Mouse (Mus musculus) limb, embryonic 11.5 days (tissue): ENCODE measurements around the gene Mylk. TPM values are rescaled to one million over a fixed set of nuclear protein-coding genes. Genes with fewer than 3 reads are reported as not detected.

ENCODE experiments used
- ATAC-seq: fragments of 200-750 bp; cut with Nextera tagmentation; 2 replicates; pipeline ENCODE4 v1.8.0; 2017; ENCODE audit warnings: low read depth; ENCODE audit not compliant: insufficient number of reproducible peaks, low FRiP score, low TSS enrichment
- DNase-seq: peaks from one replicate; pipeline ENCODE4 v3.0.0-alpha.2; 2015; ENCODE audit warnings: low spot score
- H3K27ac ChIP-seq: fragments of 300-500 bp; sonication (generic); replicated peaks from 2 replicates; pipeline ENCODE4 v1.5.1; 2014; ENCODE audit warnings: low read depth, mild to moderate bottlenecking, low read length
- H3K27me3 ChIP-seq: fragments of 300-500 bp; sonication (generic); 2 replicates; pipeline ENCODE4 v1.6.1; 2014; ENCODE audit warnings: mild to moderate bottlenecking, low read length, mixed read lengths; ENCODE audit not compliant: control insufficient read depth, insufficient read depth
- H3K36me3 ChIP-seq: fragments of 300-500 bp; sonication (generic); 2 replicates; pipeline ENCODE4 v1.6.1; 2014; ENCODE audit warnings: mild to moderate bottlenecking, low read length, moderate library complexity, mixed read lengths; ENCODE audit not compliant: control insufficient read depth, insufficient read depth
- H3K4me1 ChIP-seq: fragments of 300-500 bp; sonication (generic); 2 replicates; pipeline ENCODE4 v1.6.1; 2014; ENCODE audit warnings: low read length, mixed read lengths; ENCODE audit not compliant: control insufficient read depth, insufficient read depth
- H3K4me2 ChIP-seq: fragments of 300-500 bp; sonication (generic); 2 replicates; pipeline ENCODE4 v1.6.1; 2014; ENCODE audit warnings: low read depth, mild to moderate bottlenecking, moderate library complexity; ENCODE audit not compliant: severe bottlenecking
- H3K4me3 ChIP-seq: fragments of 300-500 bp; sonication (generic); 2 replicates; pipeline ENCODE4 v1.5.1; 2014; ENCODE audit warnings: low read depth, low read length
- H3K9ac ChIP-seq: fragments of 300-500 bp; sonication (generic); 2 replicates; pipeline ENCODE4 v1.6.1; 2014; ENCODE audit warnings: mild to moderate bottlenecking, low read length
- H3K9me3 ChIP-seq: fragments of 300-500 bp; sonication (generic); 2 replicates; pipeline ENCODE4 v1.6.1; 2016; ENCODE audit warnings: low read length; ENCODE audit not compliant: control insufficient read depth
- WGBS: fragments of 180-500 bp; shearing (Covaris S2); extraction: QIAGEN DNeasy Blood & Tissue Kit; methylation state at CpG from one replicate; pipeline ENCODE4 v1.1.7; 2014; 5-methylcytosine and 5-hydroxymethylcytosine counted together
- polyA plus RNA-seq: library from polyadenylated mRNA; unstranded; fragments of >200 nt; fragmentation: Nextera tagmentation; extraction: Ambion mirVana; gene quantifications from 2 replicates; pipeline ENCODE4 v1.2.1, GENCODE M21; 2014

Gene Mylk
- polyA plus RNA-seq, 1 experiment from 2014 or later = 5.4 TPM

- DNase-seq (no peak), ATAC-seq (no peak)
- H3K9ac ChIP-seq = no peak overlapping the region
- H3K9me3 ChIP-seq = no peaks in the 10 kb centered on the region
- no peak overlapping the region for H3K4me2 ChIP-seq
- H3K27ac ChIP-seq = no peak overlapping the region
- H3K4me3 ChIP-seq = no peak overlapping the region
- H3K4me1 ChIP-seq = peaks cover 5% of the 10 kb centered on the region
- 93% methylated on average over 5 of the region's 5 CpGs for WGBS
- no peaks in the 10 kb centered on the region for H3K36me3 ChIP-seq
- H3K27me3 ChIP-seq = no peaks in the 10 kb centered on the region
These were observed 290.0 kb downstream of the Mylk start for GRCm38 (mm10) chr16:35034971-35035370.

GRCm38 (mm10) chr16:35036754-35037153 is 291.7 kb downstream of the Mylk start:
- WGBS = 62% methylated on average over 5 of the region's 5 CpGs
- no peak overlapping the region for H3K9ac ChIP-seq
- H3K4me3 ChIP-seq = no peak overlapping the region
- H3K27me3 ChIP-seq = no peaks in the 10 kb centered on the region
- H3K9me3 ChIP-seq = no peaks in the 10 kb centered on the region
- peaks cover 5% of the 10 kb centered on the region for H3K4me1 ChIP-seq
- no peak for DNase-seq
- no peak overlapping the region for H3K27ac ChIP-seq
- ATAC-seq = no peak
- no peak overlapping the region for H3K4me2 ChIP-seq
- H3K36me3 ChIP-seq = no peaks in the 10 kb centered on the region

- DNase-seq (no peak), ATAC-seq (no peak)
- H3K36me3 ChIP-seq = no peaks in the 10 kb centered on the region
- H3K4me2 ChIP-seq = no peak overlapping the region
- no peaks in the 10 kb centered on the region for H3K9me3 ChIP-seq
- H3K27ac ChIP-seq = no peak overlapping the region
- no peak overlapping the region for H3K9ac ChIP-seq
- 24% methylated on average over 4 of the region's 4 CpGs for WGBS
- H3K27me3 ChIP-seq = no peaks in the 10 kb centered on the region
- H3K4me3 ChIP-seq = no peak overlapping the region
- peaks cover 5% of the 10 kb centered on the region for H3K4me1 ChIP-seq
These were observed 293.5 kb downstream of the Mylk start for GRCm38 (mm10) chr16:35038343-35039057.

GRCm38 (mm10) chr16:35040154-35040553 is 295.1 kb downstream of the Mylk start:
- peaks cover 5% of the 10 kb centered on the region for H3K4me1 ChIP-seq
- no peak overlapping the region for H3K9ac ChIP-seq
- WGBS = 83% methylated on average over 1 of the region's 1 CpGs
- H3K9me3 ChIP-seq = no peaks in the 10 kb centered on the region
- no peak for ATAC-seq
- H3K4me2 ChIP-seq = no peak overlapping the region
- no peak for DNase-seq
- H3K36me3 ChIP-seq = no peaks in the 10 kb centered on the region
- no peak overlapping the region for H3K27ac ChIP-seq
- H3K4me3 ChIP-seq = no peak overlapping the region
- H3K27me3 ChIP-seq = no peaks in the 10 kb centered on the region

- no peaks in the 10 kb centered on the region for H3K36me3 ChIP-seq
- peaks cover 5% of the 10 kb centered on the region for H3K4me1 ChIP-seq
- no peak overlapping the region for H3K9ac ChIP-seq
- H3K9me3 ChIP-seq = no peaks in the 10 kb centered on the region
- no peak overlapping the region for H3K27ac ChIP-seq
- WGBS = 84% methylated on average over 7 of the region's 7 CpGs
- no peak overlapping the region for H3K4me2 ChIP-seq
- ATAC-seq (no peak), DNase-seq (no peak)
- H3K4me3 ChIP-seq = no peak overlapping the region
- H3K27me3 ChIP-seq = no peaks in the 10 kb centered on the region
These were observed 296.0 kb downstream of the Mylk start for GRCm38 (mm10) chr16:35041001-35041400.

GRCm38 (mm10) chr16:35046081-35046775 is 301.2 kb downstream of the Mylk start:
- no peaks in the 10 kb centered on the region for H3K9me3 ChIP-seq
- no peak for DNase-seq
- WGBS = 86% methylated on average over 6 of the region's 6 CpGs
- no peak for ATAC-seq
- no peaks in the 10 kb centered on the region for H3K27me3 ChIP-seq
- no peak overlapping the region for H3K9ac ChIP-seq
- H3K27ac ChIP-seq = no peak overlapping the region
- no peaks in the 10 kb centered on the region for H3K4me1 ChIP-seq
- no peak overlapping the region for H3K4me3 ChIP-seq
- H3K36me3 ChIP-seq = no peaks in the 10 kb centered on the region
- H3K4me2 ChIP-seq = no peak overlapping the region

GRCm38 (mm10) chr16:35047272-35047969 is 302.4 kb downstream of the Mylk start:
- no peak overlapping the region for H3K27ac ChIP-seq
- no peak overlapping the region for H3K9ac ChIP-seq
- no peaks in the 10 kb centered on the region for H3K36me3 ChIP-seq
- no peaks in the 10 kb centered on the region for H3K27me3 ChIP-seq
- ATAC-seq (no peak), DNase-seq (no peak)
- no peak overlapping the region for H3K4me3 ChIP-seq
- 94% methylated on average over 6 of the region's 6 CpGs for WGBS
- H3K9me3 ChIP-seq = no peaks in the 10 kb centered on the region
- H3K4me1 ChIP-seq = no peaks in the 10 kb centered on the region
- H3K4me2 ChIP-seq = no peak overlapping the region

- DNase-seq (no peak), ATAC-seq (no peak)
- Histone ChIP-seq H3K4me1 (no peaks in the 10 kb centered on the region), H3K4me2 (no peak overlapping the region), H3K9me3 (no peaks in the 10 kb centered on the region), H3K27me3 (no peaks in the 10 kb centered on the region), H3K9ac (no peak overlapping the region), H3K36me3 (no peaks in the 10 kb centered on the region), H3K4me3 (no peak overlapping the region), H3K27ac (no peak overlapping the region)
- WGBS = 75% methylated on average over 5 of the region's 5 CpGs
These were observed 306.1 kb downstream of the Mylk start for GRCm38 (mm10) chr16:35051066-35051465.
